Mouse (Mus musculus) liver, adult 2 months (tissue): ENCODE results near the gene Plppr2. TPM values are rescaled to one million over a fixed set of nuclear protein-coding genes. Genes with fewer than 3 reads are reported as not detected.

Experiments
- DNase-seq: peaks from one replicate; pipeline ENCODE4 v3.0.0-alpha.2; 2011; ENCODE audit warnings: low read depth, low spot score; ENCODE audit errors: extremely low read depth
- H3K27ac ChIP-seq: fragments of 200-500 bp; replicated peaks from 2 replicates; pipeline ENCODE4 v1.5.1; 2012; ENCODE audit warnings: low read depth, mild to moderate bottlenecking, control low read depth, inconsistent platforms, low read length; ENCODE audit not compliant: insufficient read depth
- H3K27me3 ChIP-seq: fragments of 200-500 bp; 2 replicates; pipeline ENCODE4 v1.6.1; 2012; ENCODE audit warnings: mild to moderate bottlenecking, moderate library complexity, low read length, inconsistent platforms; ENCODE audit not compliant: control insufficient read depth, insufficient read depth
- H3K36me3 ChIP-seq: fragments of 200-500 bp; 2 replicates; pipeline ENCODE4 v1.6.1; 2012; ENCODE audit warnings: low read length, inconsistent platforms; ENCODE audit not compliant: control insufficient read depth, insufficient read depth
- H3K4me1 ChIP-seq: fragments of 200-500 bp; 2 replicates; pipeline ENCODE4 v1.6.1; 2011; ENCODE audit warnings: low read length; ENCODE audit not compliant: control insufficient read depth, insufficient read depth
- H3K4me3 ChIP-seq: fragments of 200-500 bp; 2 replicates; pipeline ENCODE4 v1.5.1; 2011; ENCODE audit warnings: low read depth, mild to moderate bottlenecking, control low read depth, low read length, moderate library complexity; ENCODE audit not compliant: insufficient read depth
- H3K79me2 ChIP-seq: fragments of 200-500 bp; 2 replicates; pipeline ENCODE4 v1.6.1; 2012; ENCODE audit warnings: inconsistent platforms, mild to moderate bottlenecking, low read length, moderate library complexity; ENCODE audit not compliant: control insufficient read depth, insufficient read depth
- H3K9ac ChIP-seq: fragments of 200-500 bp; 2 replicates; pipeline ENCODE4 v1.6.1; 2012; ENCODE audit warnings: low read depth, mild to moderate bottlenecking, control low read depth, inconsistent platforms, low read length
- CTCF ChIP-seq: fragments of 200-500 bp; IDR thresholded peaks from 2 replicates; pipeline ENCODE4 v1.5.1; 2011; ENCODE audit warnings: low read depth, low read length, control low read depth
- POLR2A ChIP-seq: fragments of 200-500 bp; IDR thresholded peaks from 2 replicates; pipeline ENCODE4 v1.6.1; 2011; ENCODE audit warnings: low read length, control low read depth; ENCODE audit not compliant: insufficient read depth; ENCODE audit errors: extremely low read depth
- WGBS: fragments of 180-500 bp; shearing (Covaris S2); methylation state at CpG from one replicate; pipeline ENCODE4 v1.1.7; 2018; 5-methylcytosine and 5-hydroxymethylcytosine counted together
- polyA plus RNA-seq: library from polyadenylated mRNA; depleted of rRNA; stranded (reverse); fragments of >200 nt; gene quantifications from 2 replicates; pipeline ENCODE4 v1.2.3, GENCODE M21; 2012
- total RNA-seq: library from RNA; depleted of rRNA; stranded (reverse); fragments of >200 nt; gene quantifications from 2 replicates; pipeline ENCODE4 v1.2.3, GENCODE M21; 2014

Plppr2 gene
- total and polyA plus RNA-seq, 2 experiments: 0.74 to 14.6 TPM

DNA sequence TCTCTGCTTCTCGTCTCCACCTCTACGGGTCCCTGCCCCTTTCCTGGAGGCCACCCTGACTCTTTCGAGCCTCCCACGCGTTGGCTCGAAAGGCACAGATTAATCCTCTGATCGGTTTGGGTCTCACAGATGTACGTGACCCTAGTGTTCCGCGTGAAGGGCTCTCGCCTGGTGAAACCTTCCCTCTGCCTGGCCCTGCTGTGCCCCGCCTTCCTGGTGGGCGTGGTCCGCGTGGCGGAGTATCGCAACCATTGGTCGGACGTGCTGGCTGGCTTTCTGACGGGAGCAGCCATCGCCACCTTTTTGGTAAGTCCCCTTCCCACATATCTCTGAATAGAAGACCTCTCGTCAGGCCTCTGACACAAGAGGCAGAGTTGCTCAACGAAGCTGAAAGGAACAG is 7.4 kb downstream of the Plppr2 start:
- Histone ChIP-seq H3K27me3 (no peaks in the 10 kb centered on the region), H3K9ac (no peak overlapping the region), H3K4me1 (no peaks in the 10 kb centered on the region), H3K36me3 (no peaks in the 10 kb centered on the region), H3K79me2 (no peaks in the 10 kb centered on the region), H3K27ac (no peak overlapping the region), H3K4me3 (no peak overlapping the region)
- TF ChIP-seq POLR2A (no peak), CTCF (no peak)
- DNase-seq: no peak
- 25% methylated on average over 23 of the region's 23 CpGs for WGBS

DNA sequence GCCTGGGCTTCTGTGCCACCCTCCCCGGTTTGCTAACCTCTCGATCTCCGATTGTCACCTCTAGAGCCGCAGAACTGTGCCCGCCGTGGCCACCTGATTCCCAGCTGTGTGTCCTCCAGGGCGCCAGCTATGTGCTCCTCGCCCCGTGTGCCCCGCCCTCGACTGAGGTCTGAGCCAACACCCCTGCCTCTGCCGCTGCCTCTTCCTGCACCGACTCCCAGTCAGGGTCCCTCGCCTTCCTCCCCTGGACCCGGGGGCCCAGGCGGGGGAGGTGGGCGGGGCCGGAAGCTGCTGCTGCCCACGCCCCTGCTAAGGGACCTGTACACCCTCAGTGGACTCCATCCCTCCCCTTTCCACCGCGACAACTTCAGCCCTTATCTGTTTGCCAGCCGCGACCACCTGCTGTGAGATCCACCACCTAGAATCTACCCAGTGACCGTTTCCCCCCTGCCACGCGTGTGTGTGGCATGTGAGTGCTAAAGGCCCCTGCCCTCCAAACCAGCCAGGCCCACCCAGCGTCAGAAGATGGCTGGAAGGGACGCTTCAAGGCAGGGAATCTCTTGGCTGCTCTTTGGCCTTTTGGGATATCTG is 10.8 kb downstream of the Plppr2 start:
- Histone ChIP-seq H3K9ac (no peak overlapping the region), H3K4me1 (no peaks in the 10 kb centered on the region), H3K4me3 (no peak overlapping the region), H3K36me3 (no peaks in the 10 kb centered on the region), H3K79me2 (no peaks in the 10 kb centered on the region), H3K27ac (no peak overlapping the region), H3K27me3 (no peaks in the 10 kb centered on the region)
- no peak for TF ChIP-seq POLR2A
- TF ChIP-seq CTCF: no peak
- DNase-seq: no peak
- WGBS: 31% methylated on average over 26 of the region's 28 CpGs

DNA sequence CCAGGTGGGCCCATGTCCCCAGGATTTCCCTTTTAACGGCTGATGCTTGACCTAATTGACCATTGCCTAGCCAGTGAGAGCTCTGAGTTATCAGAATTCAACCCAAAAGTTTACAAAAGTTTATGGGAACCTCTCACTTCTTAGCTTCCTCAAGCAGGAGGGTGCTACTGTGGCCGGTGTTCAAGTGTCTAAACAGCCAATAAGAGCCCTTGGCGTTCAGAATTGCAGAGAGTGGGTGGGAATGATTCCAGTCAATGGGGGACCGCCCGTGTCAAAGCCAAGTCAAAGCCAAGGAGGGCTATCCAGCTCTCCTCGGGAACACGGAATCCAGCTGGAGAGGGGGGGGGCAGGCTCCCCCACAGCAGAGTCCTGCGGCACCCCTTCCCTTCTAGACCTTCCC is 11.3 kb downstream of the Plppr2 start:
- TF ChIP-seq CTCF: no peak
- no peak for TF ChIP-seq POLR2A
- no peaks in the 10 kb centered on the region for H3K27me3 ChIP-seq
- WGBS: 60% methylated on average over 8 of the region's 8 CpGs

GRCm38 (mm10) chr9:21948790-21949189 is 12.0 kb downstream of the Plppr2 start:
- no peak for DNase-seq

More for the DNA sequence above, 11.3 kb downstream of the Plppr2 start:
- Histone ChIP-seq H3K79me2 (no peaks in the 10 kb centered on the region), H3K4me1 (no peaks in the 10 kb centered on the region), H3K9ac (no peak overlapping the region), H3K36me3 (no peaks in the 10 kb centered on the region), H3K4me3 (no peak overlapping the region), H3K27ac (no peak overlapping the region)
- DNase-seq: no peak

GRCm38 (mm10) chr9:21950322-21950721 is 13.5 kb downstream of the Plppr2 start:
- DNase-seq: peak; percentile 21
- whole genome bisulfite sequencing: 16% methylated on average over 11 of the region's 11 CpGs

More at GRCm38 (mm10) chr9:21948790-21949189, 12.0 kb downstream of the Plppr2 start:
- Histone ChIP-seq H3K79me2 (no peaks in the 10 kb centered on the region), H3K27ac (no peak overlapping the region), H3K9ac (no peak overlapping the region), H3K4me1 (no peaks in the 10 kb centered on the region), H3K36me3 (no peaks in the 10 kb centered on the region), H3K27me3 (no peaks in the 10 kb centered on the region), H3K4me3 (no peak overlapping the region)
- 61% methylated on average over 6 of the region's 6 CpGs for WGBS
- TF ChIP-seq CTCF (no peak), POLR2A (no peak)

GRCm38 (mm10) chr9:21951977-21952376 is 15.1 kb downstream of the Plppr2 start:
- Histone ChIP-seq H3K27ac (no peak overlapping the region), H3K79me2 (no peaks in the 10 kb centered on the region), H3K36me3 (no peaks in the 10 kb centered on the region), H3K4me3 (no peak overlapping the region), H3K27me3 (no peaks in the 10 kb centered on the region), H3K9ac (no peak overlapping the region), H3K4me1 (no peaks in the 10 kb centered on the region)
- WGBS: 77% methylated on average over 3 of the region's 3 CpGs
- peak; percentile 41; the same call in 1 of the 2 replicates for TF ChIP-seq CTCF
- TF ChIP-seq POLR2A: no peak
- no peak for DNase-seq

More at GRCm38 (mm10) chr9:21950322-21950721, 13.5 kb downstream of the Plppr2 start:
- Histone ChIP-seq H3K9ac (no peak overlapping the region), H3K27me3 (no peaks in the 10 kb centered on the region), H3K79me2 (no peaks in the 10 kb centered on the region), H3K4me1 (no peaks in the 10 kb centered on the region), H3K36me3 (no peaks in the 10 kb centered on the region), H3K4me3 (no peak overlapping the region), H3K27ac (no peak overlapping the region)
- no peak for TF ChIP-seq POLR2A
- peak; percentile 57 for TF ChIP-seq CTCF
